Mouse (Mus musculus) cerebellum, adult 2 months (tissue): ENCODE results near the gene Apobec4.

Source experiments
- CTCF ChIP-seq: fragments of 200-500 bp; IDR thresholded peaks from 2 replicates; pipeline ENCODE4 v1.5.1; 2011; ENCODE audit warnings: low read depth, mild to moderate bottlenecking, control low read depth, low read length, moderate library complexity, borderline replicate concordance; ENCODE audit not compliant: insufficient read depth
- POLR2A ChIP-seq: fragments of 200-500 bp; IDR thresholded peaks from 2 replicates; pipeline ENCODE4 v1.6.1; 2011; ENCODE audit warnings: low read length, control low read depth, borderline replicate concordance; ENCODE audit not compliant: insufficient read depth

GRCm38 (mm10) chr1:152724286-152724685 lies 26.1 kb upstream of the Apobec4 start:
- TF ChIP-seq CTCF (no peak), POLR2A (no peak)
